Mouse (Mus musculus) MEL (cell line): ENCODE data around the gene Masp2. TPM values are rescaled to one million over a fixed set of nuclear protein-coding genes. Genes with fewer than 3 reads are reported as not detected.

Experiments
- DNase-seq: peaks from one replicate; pipeline ENCODE4 v3.0.0; 2011; ENCODE audit warnings: low read depth, low spot score
- H3K27ac ChIP-seq: 2 replicates; pipeline ENCODE4 v1.5.1; 2012; ENCODE audit warnings: low read depth, mild to moderate bottlenecking, control low read depth, low read length, moderate library complexity; ENCODE audit not compliant: control insufficient read depth
- H3K27me3 ChIP-seq, 2 experiments: fragments of 150-350 bp in 1 of 2; sonication (generic) in 1 of 2; 2 replicates each; pipeline ENCODE4 v1.6.1; 2012; ENCODE audit warnings: low read length in 2 of 2, mild to moderate bottlenecking in 2 of 2, improper control_type of control experiment in 1 of 2, moderate library complexity in 1 of 2; ENCODE audit not compliant: insufficient read depth in 2 of 2, control insufficient read depth in 1 of 2
- H3K36me3 ChIP-seq, 2 experiments: 2 replicates each; pipeline ENCODE4 v1.6.1; 2012 to 2014; ENCODE audit warnings: low read length in 2 of 2, improper control_type of control experiment in 1 of 2, inconsistent platforms in 1 of 2, mild to moderate bottlenecking in 1 of 2; ENCODE audit not compliant: insufficient read depth in 2 of 2, control insufficient read depth in 1 of 2
- H3K4me1 ChIP-seq, 2 experiments: fragments of 150-350 bp in 1 of 2; sonication (generic) in 1 of 2; 2 replicates each; pipeline ENCODE4 v1.6.1; 2012; ENCODE audit warnings: low read length in 2 of 2, improper control_type of control experiment in 1 of 2, mild to moderate bottlenecking in 1 of 2; ENCODE audit not compliant: insufficient read depth in 2 of 2, control insufficient read depth in 1 of 2
- H3K4me3 ChIP-seq, 2 experiments: fragments of 150-350 bp in 1 of 2; sonication (generic) in 1 of 2; 2 replicates each; pipeline ENCODE4 v1.5.1; 2012; ENCODE audit warnings: low read depth in 2 of 2, low read length in 2 of 2, mild to moderate bottlenecking in 2 of 2, moderate library complexity in 2 of 2, control low read depth in 1 of 2, improper control_type of control experiment in 1 of 2; ENCODE audit not compliant: control insufficient read depth in 1 of 2, insufficient read depth in 1 of 2
- H3K79me2 ChIP-seq: 2 replicates; pipeline ENCODE4 v1.6.1; 2012; ENCODE audit warnings: mild to moderate bottlenecking, low read length, moderate library complexity; ENCODE audit not compliant: control insufficient read depth, poor library complexity, insufficient read depth
- H3K9ac ChIP-seq: 2 replicates; pipeline ENCODE4 v1.6.1; 2012; ENCODE audit warnings: low read depth, mild to moderate bottlenecking, control low read depth, low read length, moderate library complexity; ENCODE audit not compliant: control insufficient read depth, poor library complexity, severe bottlenecking
- H3K9me3 ChIP-seq: fragments of 150-350 bp; sonication (generic); replicated peaks from 2 replicates; pipeline ENCODE4 v1.6.1; 2012; ENCODE audit warnings: mild to moderate bottlenecking, low read length, improper control_type of control experiment, moderate library complexity; ENCODE audit not compliant: insufficient read depth
- CHD1 ChIP-seq: IDR thresholded peaks from 2 replicates; pipeline ENCODE4 v1.6.1; 2012; ENCODE audit warnings: low read depth, mild to moderate bottlenecking, inconsistent platforms, low read length, improper control_type of control experiment
- CHD2 ChIP-seq: IDR thresholded peaks from 2 replicates; pipeline ENCODE4 v1.6.1; 2011; ENCODE audit warnings: low read length, improper control_type of control experiment
- CTCF ChIP-seq, 3 experiments: IDR thresholded peaks in 2 of 3; conservative IDR thresholded peaks in 1 of 3; 2 replicates each; pipeline ENCODE4 v1.5.1; 2011 to 2012; ENCODE audit warnings: low read length in 3 of 3, low read depth in 2 of 3, mild to moderate bottlenecking in 2 of 3, improper control_type of control experiment in 1 of 3, inconsistent platforms in 1 of 3, mixed read lengths in 1 of 3, moderate library complexity in 1 of 3; ENCODE audit not compliant: control insufficient read depth in 1 of 3, insufficient read depth in 1 of 3, poor library complexity in 1 of 3, severe bottlenecking in 1 of 3
- GABPA ChIP-seq: IDR thresholded peaks from 2 replicates; pipeline ENCODE4 v1.6.1; 2012; ENCODE audit warnings: low read depth, mild to moderate bottlenecking, inconsistent platforms, low read length, improper control_type of control experiment, moderate library complexity
- GATA1 ChIP-seq: IDR thresholded peaks from 2 replicates; pipeline ENCODE4 v1.6.1; 2011; ENCODE audit warnings: low read depth, low read length, improper control_type of control experiment
- JUND ChIP-seq: IDR thresholded peaks from 2 replicates; pipeline ENCODE4 v1.6.1; 2011; ENCODE audit warnings: low read depth, mild to moderate bottlenecking, improper control_type of control experiment, low read length
- MAFK ChIP-seq: IDR thresholded peaks from 2 replicates; pipeline ENCODE4 v1.6.1; 2011; ENCODE audit warnings: low read depth, mild to moderate bottlenecking, low read length, improper control_type of control experiment, borderline replicate concordance
- MAX ChIP-seq: IDR thresholded peaks from 2 replicates; pipeline ENCODE4 v1.6.1; 2011; ENCODE audit warnings: low read length, improper control_type of control experiment
- MXI1 ChIP-seq: IDR thresholded peaks from 2 replicates; pipeline ENCODE4 v1.6.1; 2011; ENCODE audit warnings: mild to moderate bottlenecking, low read depth, low read length, improper control_type of control experiment
- NELFE ChIP-seq: IDR thresholded peaks from 2 replicates; pipeline ENCODE4 v1.6.1; 2011; ENCODE audit warnings: low read depth, low read length, improper control_type of control experiment
- NRF1 ChIP-seq: IDR thresholded peaks from 2 replicates; pipeline ENCODE4 v1.6.1; 2014; ENCODE audit warnings: low read depth, mild to moderate bottlenecking, inconsistent platforms, low read length, improper control_type of control experiment, moderate library complexity; ENCODE audit not compliant: poor library complexity, insufficient read depth, severe bottlenecking
- POLR2AphosphoS2 ChIP-seq: IDR thresholded peaks from 2 replicates; pipeline ENCODE4 v1.6.1; 2011; ENCODE audit warnings: low read length, improper control_type of control experiment
- POLR2AphosphoS5 ChIP-seq: IDR thresholded peaks from 2 replicates; pipeline ENCODE4 v1.6.1; 2012; ENCODE audit warnings: low read depth, borderline replicate concordance, mild to moderate bottlenecking, inconsistent platforms, low read length, moderate library complexity, mixed read lengths
- SIN3A ChIP-seq: IDR thresholded peaks from 2 replicates; pipeline ENCODE4 v1.6.1; 2012; ENCODE audit warnings: low read length, improper control_type of control experiment, inconsistent platforms
- TCF12 ChIP-seq: IDR thresholded peaks from 2 replicates; pipeline ENCODE4 v1.6.1; 2014; ENCODE audit warnings: low read depth, mild to moderate bottlenecking, inconsistent platforms, low read length, improper control_type of control experiment, moderate library complexity
- USF1 ChIP-seq: IDR thresholded peaks from 2 replicates; pipeline ENCODE4 v1.6.1; 2014; ENCODE audit warnings: low read depth, mild to moderate bottlenecking, inconsistent platforms, low read length, improper control_type of control experiment, moderate library complexity
- ZNF384 ChIP-seq: IDR thresholded peaks from 2 replicates; pipeline ENCODE4 v1.6.1; 2012; ENCODE audit warnings: low read depth, mild to moderate bottlenecking, inconsistent platforms, low read length, improper control_type of control experiment
- polyA plus RNA-seq, 2 experiments: library from polyadenylated mRNA; stranded (reverse) in 1 of 2; unstranded in 1 of 2; fragments of >175 nt in 1 of 2; fragments of >200 nt in 1 of 2; gene quantifications; 2 replicates each; pipeline versions ENCODE4 v1.2.1 to v1.2.4; 2012; ENCODE audit warnings: low replicate concordance in 2 of 2, low read depth in 1 of 2; ENCODE audit not compliant: insufficient read length in 2 of 2, insufficient read depth in 1 of 2, missing spikeins in 1 of 2
- total RNA-seq: library from RNA; depleted of rRNA; stranded (reverse); fragments of 300-350 nt; gene quantifications from 2 replicates; pipeline ENCODE4 v1.2.3, GENCODE M21; 2012

The Masp2 gene
- total and polyA plus RNA-seq, 3 experiments, result 0.38 to 1.4 TPM; not detected in 1

GRCm38 (mm10) chr4:148639455-148639854 lies 37.1 kb downstream of the Masp2 start:
- TF ChIP-seq ZNF384, result no peak

GRCm38 (mm10) chr4:148641121-148641520 lies 38.8 kb downstream of the Masp2 start:
- Histone ChIP-seq H3K9me3 (no peaks in the 10 kb centered on the region), H3K4me3 (no peak overlapping the region), H3K9ac (no peak overlapping the region), H3K79me2 (no peaks in the 10 kb centered on the region), H3K36me3 (no peaks in the 10 kb centered on the region; a peak in 1 of 4 replicates), H3K27me3 (no peaks in the 10 kb centered on the region; a peak in 1 of 4 replicates), H3K27ac (no peak overlapping the region), H3K4me1 (peaks cover 0 to 7% of the 10 kb centered on the region in 2 experiments; a peak in 1 of 4 replicates)
- no peak for DNase-seq
- TF ChIP-seq CTCF (IDR thresholded peaks at IDR 0.05 in 2 of 3, conservative IDR thresholded peaks at IDR 0.05 in 1 of 3; ENCODE audit: control insufficient read depth in 1 of 3, insufficient read depth in 1 of 3, low read depth in 2 of 3, low read length in 3 of 3, poor library complexity in 1 of 3, severe bottlenecking in 1 of 3) (no peak), CHD2 (no peak), SIN3A (no peak), ZNF384 (no peak), NRF1 (no peak), MAX (no peak), MAFK (no peak), POLR2AphosphoS2 (no peak), USF1 (no peak), NELFE (no peak), CHD1 (no peak), GATA1 (no peak), MXI1 (no peak), GABPA (no peak), TCF12 (no peak), POLR2AphosphoS5 (no peak), JUND (no peak)

More at GRCm38 (mm10) chr4:148639455-148639854, 37.1 kb downstream of the Masp2 start:
- no peak overlapping the region for H3K4me3 ChIP-seq
- no peak overlapping the region for H3K27ac ChIP-seq
- no peak overlapping the region for H3K9ac ChIP-seq
- DNase-seq, result no peak
- peaks cover 0 to 12% of the 10 kb centered on the region in 2 experiments; a peak in 1 of 4 replicates for H3K4me1 ChIP-seq
- no peaks in the 10 kb centered on the region for H3K79me2 ChIP-seq
- H3K27me3 ChIP-seq, result no peaks in the 10 kb centered on the region; a peak in 1 of 4 replicates
- H3K36me3 ChIP-seq, result no peaks in the 10 kb centered on the region; a peak in 1 of 4 replicates
- H3K9me3 ChIP-seq, result no peaks in the 10 kb centered on the region
